Mouse (Mus musculus) bone marrow macrophage, adult 2 months (primary cell): ENCODE data around the gene Olfr293. TPM values are rescaled to one million over a fixed set of nuclear protein-coding genes. Genes with fewer than 3 reads are reported as not detected.

Source experiments
- H3K27ac ChIP-seq: 2 replicates; pipeline ENCODE4 v1.5.1; 2012; ENCODE audit warnings: low read depth, low read length; ENCODE audit not compliant: insufficient read depth
- H3K4me1 ChIP-seq: 2 replicates; pipeline ENCODE4 v1.6.1; 2012; ENCODE audit warnings: low read length; ENCODE audit not compliant: control insufficient read depth, insufficient read depth
- H3K4me3 ChIP-seq: 2 replicates; pipeline ENCODE4 v1.5.1; 2012; ENCODE audit warnings: mild to moderate bottlenecking, low read length, moderate library complexity; ENCODE audit not compliant: insufficient read depth
- CTCF ChIP-seq: IDR thresholded peaks from 2 replicates; pipeline ENCODE4 v1.5.1; 2012; ENCODE audit warnings: low read depth, mild to moderate bottlenecking, low read length, moderate library complexity
- POLR2A ChIP-seq: IDR thresholded peaks from 2 replicates; pipeline ENCODE4 v1.6.1; 2012; ENCODE audit warnings: mild to moderate bottlenecking, low read depth, low read length, borderline replicate concordance
- polyA plus RNA-seq: library from polyadenylated mRNA; stranded (reverse); fragments of >200 nt; gene quantifications from 2 replicates; pipeline ENCODE4 v1.2.4, GENCODE M21; 2012; ENCODE audit not compliant: missing spikeins, insufficient read depth, insufficient read length

The Olfr293 gene
- polyA plus RNA-seq: not detected in 2 replicates

DNA sequence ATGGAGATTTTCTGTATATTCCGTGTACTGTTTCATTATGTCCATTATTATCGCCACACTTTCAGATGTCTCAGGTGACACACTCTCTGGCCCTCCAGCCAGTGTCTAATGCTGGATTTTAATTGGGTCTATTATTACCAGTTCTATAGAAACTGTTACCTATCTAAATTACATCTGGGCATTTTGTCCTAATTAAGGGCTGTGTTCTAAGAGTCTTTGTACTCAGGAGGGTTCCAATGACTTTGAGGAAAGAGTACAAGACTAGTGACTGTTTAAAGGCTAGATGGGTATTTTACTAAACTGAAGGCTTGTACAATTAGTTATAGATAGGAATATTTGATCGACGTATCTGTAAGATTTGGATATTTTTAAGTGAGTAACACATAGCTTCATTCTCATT, at the start of gene Olfr293:
Gene Olfr293 (plus strand): TSS at position 301 of the 400 bp plus-strand sequence.
- no peak within 1 kb of the TSS for H3K27ac ChIP-seq
- no peak within 1 kb of the TSS for H3K4me3 ChIP-seq
- H3K4me1 ChIP-seq: no peaks in the 10 kb centered on the region
- TF ChIP-seq CTCF: no peak
- no peak for TF ChIP-seq POLR2A

DNA sequence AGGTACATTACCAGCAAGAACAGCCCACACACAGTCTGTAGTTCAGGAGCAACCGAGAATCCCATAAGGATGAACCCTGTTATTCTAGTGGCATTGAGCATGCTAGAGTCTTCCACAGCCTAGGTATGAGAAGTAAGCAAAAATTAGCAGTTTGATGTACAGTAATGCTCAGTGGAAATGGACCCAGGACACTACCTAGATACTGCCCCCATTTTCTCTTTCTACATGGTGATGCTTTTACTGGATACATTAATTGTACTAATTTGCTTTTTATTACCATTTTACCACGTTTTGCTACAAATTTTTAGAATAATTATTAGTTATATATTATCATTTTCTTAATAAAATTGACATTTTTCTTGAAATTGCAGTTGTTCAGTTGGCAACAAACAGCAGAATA, 32.3 kb upstream of the Olfr293 start, which contains the start of gene Olfr294:
Gene Olfr294 (minus strand): TSS at position 101 of the 400 bp plus-strand sequence.
- no peak for TF ChIP-seq CTCF
- TF ChIP-seq POLR2A: no peak

DNA sequence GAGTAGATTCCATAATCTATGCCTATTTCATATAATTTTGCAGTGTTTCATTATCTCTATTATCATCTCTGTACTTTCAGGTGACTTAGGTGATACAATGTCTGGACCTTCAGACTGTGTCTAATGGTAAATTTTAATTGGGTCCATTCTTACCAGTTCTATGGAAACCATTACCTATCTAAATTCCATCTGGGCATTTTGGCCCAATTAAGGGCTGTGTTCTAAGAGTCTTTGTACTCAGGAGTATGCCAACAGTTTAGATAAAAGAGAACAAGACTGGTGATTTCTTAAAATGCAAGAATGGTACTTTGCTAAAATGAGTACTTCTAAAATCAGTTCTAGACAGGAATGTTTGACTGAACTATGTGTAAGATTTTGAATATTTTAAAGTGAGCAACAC, 39.2 kb downstream of the Olfr293 start, which contains the start of gene Olfr292:
Gene Olfr292 (plus strand): TSS at position 301 of the 400 bp plus-strand sequence.
- Histone ChIP-seq H3K4me1 (no peaks in the 10 kb centered on the region), H3K27ac (no peak within 1 kb of the TSS), H3K4me3 (no peak within 1 kb of the TSS)
- TF ChIP-seq POLR2A (no peak), CTCF (no peak)

More for the DNA sequence above, 32.3 kb upstream of the Olfr293 start, which contains the start of gene Olfr294:
- no peak within 1 kb of the TSS for H3K27ac ChIP-seq
- H3K4me3 ChIP-seq: no peak within 1 kb of the TSS
- no peaks in the 10 kb centered on the region for H3K4me1 ChIP-seq

Other genes starting within 250 kb of the Olfr293 start
- gene Olfr301, start 245.2 kb upstream of the Olfr293 start, polyA plus RNA-seq: not detected in 2 replicates
- gene Olfr299, start 189.1 kb upstream of the Olfr293 start, polyA plus RNA-seq: not detected in 2 replicates
- not detected in 2 replicates for gene Olfr298, start 156.6 kb upstream of the Olfr293 start, polyA plus RNA-seq
- not detected in 2 replicates for gene Olfr297, start 129.1 kb upstream of the Olfr293 start, polyA plus RNA-seq
- 0.40 TPM in 1 of 2 replicates, not detected in the other for gene Olfr295, start 65.2 kb upstream of the Olfr293 start, polyA plus RNA-seq
- not detected in 2 replicates for gene Olfr294, start 32.4 kb upstream of the Olfr293 start, polyA plus RNA-seq
- not detected in 2 replicates for gene Olfr292, start 39.3 kb downstream of the Olfr293 start, polyA plus RNA-seq
- gene Folh1, start 126.9 kb downstream of the Olfr293 start, polyA plus RNA-seq: not detected in 2 replicates
- gene Vmn2r77, start 146.0 kb downstream of the Olfr293 start, polyA plus RNA-seq: not detected in 2 replicates